Mouse (Mus musculus): ENCODE data around the gene Epha6.

Epha6 gene

GRCm38 (mm10) chr16:59639102-59639691, 966.1 kb downstream of the Epha6 start, which contains the start of gene Arl6:
Gene Arl6 (minus strand): TSS chr16:59639391.
- DNase-seq = peak; percentile 96

- no peak for DNase-seq
These were observed 970.7 kb downstream of the Epha6 start for GRCm38 (mm10) chr16:59634598-59634997.

DNA sequence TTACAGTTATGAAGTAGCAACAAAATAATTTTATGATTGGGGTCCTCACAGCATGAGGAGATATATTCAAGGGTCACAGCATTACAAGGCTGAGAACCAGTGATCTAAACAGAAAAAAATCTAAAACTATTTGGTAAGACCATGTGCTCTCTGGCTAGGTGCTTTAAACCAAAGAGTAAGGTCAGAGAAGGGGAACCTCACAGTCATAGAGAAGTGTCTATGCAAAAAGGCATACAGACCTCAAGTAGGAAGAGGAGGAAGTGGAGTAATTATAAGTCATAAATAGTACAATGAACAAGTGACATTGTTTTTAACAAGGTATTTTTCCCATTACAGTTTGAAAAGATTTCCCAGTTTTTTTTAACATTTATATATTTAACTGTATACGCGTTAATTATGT, 983.8 kb downstream of the Epha6 start:
- no peak for DNase-seq

GRCm38 (mm10) chr16:59617167-59617566, 988.2 kb downstream of the Epha6 start:
- peak; percentile 20 for DNase-seq

DNA sequence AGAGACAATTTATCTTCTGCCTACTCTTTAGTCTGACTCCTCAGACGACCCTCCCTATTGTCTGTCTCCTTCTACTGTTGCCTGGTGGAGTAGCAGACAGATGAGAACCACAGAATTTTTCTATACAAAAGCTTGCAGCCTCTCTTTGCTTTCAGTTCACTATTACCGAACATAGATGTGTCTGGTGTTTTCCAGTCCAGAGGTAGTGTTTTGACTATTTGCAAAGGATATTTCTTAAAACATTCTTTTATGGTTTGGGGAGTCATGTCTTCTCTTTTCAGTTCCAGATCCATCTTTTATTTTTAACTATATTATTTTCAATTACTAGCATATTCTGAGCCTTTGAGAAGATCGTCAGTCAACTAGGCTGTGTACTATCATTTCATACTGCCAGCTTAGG, 989.7 kb downstream of the Epha6 start:
- DNase-seq = no peak

DNA sequence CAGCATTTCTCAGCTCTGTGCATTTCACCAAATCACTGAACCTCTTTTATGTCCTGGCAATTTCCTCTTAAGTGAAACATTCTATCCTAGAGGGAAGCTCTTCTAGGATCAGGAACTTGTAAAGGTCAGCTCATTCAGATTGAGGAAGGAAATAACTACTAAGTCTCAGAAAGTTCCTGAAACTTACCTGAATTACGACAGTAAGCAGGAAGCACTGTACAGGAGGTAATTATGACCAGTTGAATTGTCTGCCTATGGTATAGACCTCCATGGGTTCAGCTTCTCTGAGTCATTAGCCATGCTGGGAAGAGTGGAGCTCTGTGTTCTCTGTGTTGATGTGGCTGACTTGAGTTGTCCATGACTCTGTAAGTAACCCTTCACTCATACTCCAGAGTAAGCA, 994.6 kb downstream of the Epha6 start:
- no peak for DNase-seq

DNA sequence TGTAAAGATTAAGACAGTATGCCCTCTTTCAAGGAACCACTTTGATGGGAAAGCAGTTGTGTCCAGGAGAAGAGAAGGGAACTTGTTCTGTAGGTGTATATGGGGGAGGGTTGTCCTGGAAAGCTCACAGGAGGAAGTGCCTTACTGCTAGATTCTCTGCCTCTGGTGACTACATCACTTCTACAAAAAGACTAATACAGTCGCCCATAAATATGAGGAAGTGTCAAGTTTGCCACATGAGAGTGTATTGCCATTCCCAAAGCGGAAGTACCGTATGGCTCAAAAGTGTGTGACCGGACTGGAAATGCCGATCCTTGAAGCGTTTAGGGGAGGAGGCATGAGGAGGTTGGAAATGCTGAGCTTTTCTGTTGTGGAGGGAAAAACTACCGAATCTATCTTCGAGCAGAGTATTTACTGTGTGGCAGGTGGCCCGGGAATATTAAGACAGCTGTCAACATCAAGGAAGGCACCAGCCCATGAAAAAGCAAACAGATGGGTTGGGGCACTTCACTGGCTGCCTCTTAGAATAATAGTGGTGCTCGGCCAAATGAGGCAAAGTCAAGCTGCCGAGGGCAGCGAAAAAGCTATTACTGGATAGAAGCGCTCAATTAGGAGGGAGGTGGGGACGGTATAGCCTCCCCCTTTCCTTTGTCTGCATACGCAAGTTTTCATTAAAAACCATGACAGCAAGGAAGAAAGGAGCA, 1001.1 kb downstream of the Epha6 start:
- DNase-seq = peak; percentile 6

Data from layer of hippocampus, adult 9-11 months (tissue).